In the genomic region with DNA sequence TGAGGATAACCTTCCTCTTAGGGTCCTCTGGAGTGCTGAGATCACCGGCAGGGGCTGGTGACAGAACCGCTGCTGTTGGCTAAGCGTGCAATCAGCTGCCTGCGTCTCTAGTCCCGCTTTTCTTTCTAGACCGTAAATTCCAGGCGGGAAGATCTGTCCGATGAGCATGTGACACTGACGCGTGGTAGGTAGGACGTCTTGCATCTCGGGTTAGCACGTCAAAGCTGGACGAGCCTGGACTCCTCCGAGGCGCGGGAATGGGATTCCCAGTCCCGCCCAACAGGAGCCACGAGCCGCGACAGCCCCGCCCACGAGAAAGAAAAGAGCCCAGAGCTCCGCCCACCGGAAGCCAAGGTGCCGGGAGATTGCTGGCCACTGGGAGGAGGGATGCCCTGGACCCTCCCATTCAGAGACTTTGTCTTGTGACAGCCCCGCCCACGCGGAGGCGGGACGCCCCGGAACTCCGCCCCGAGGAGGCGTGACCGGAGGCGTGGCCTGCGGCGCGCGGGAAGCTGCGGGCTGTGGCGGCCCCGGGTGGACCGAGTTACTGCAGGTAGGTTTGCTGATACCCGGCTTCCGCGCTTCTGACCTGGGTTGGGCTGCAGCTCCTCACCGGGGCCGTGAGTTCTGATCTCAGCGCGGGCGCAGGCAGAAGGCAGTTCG, we compare ENCODE assay signal across 8 mouse cellular contexts. TPM values are rescaled to one million over a fixed set of nuclear protein-coding genes. Genes with fewer than 3 reads are reported as not detected.
DNase-seq lines count a peak whose midpoint lies in the region; ATAC-seq lines count a peak whose summit lies in the region.

Chaf1b (plus strand) TSS at position 479 of the 663 bp plus-strand sequence.

- H3K27me3 ChIP-seq in heart, embryonic 14.5 days (ENCODE audit: control insufficient read depth, insufficient read depth, low read length), result no peaks in the 10 kb centered on the region
- no peaks in the 10 kb centered on the region for H3K27me3 ChIP-seq in liver, embryonic 13.5 days
- H3K27me3 ChIP-seq in stomach, embryonic 16.5 days (ENCODE audit: control insufficient read depth, insufficient read depth, low read length), result no peaks in the 10 kb centered on the region

- under 1% methylated on average over 53 of the region's 54 CpGs for whole genome bisulfite sequencing in heart, embryonic 14.5 days
- WGBS in liver, embryonic 13.5 days (ENCODE audit: insufficient replicate concordance), result under 1% methylated on average over 54 of the region's 54 CpGs
- WGBS in stomach, embryonic 16.5 days, result under 1% methylated on average over 54 of the region's 54 CpGs

- peaks cover 19% of the 10 kb centered on the region for H3K36me3 ChIP-seq in heart, embryonic 14.5 days (ENCODE audit: control insufficient read depth, insufficient read depth, low read length)
- H3K36me3 ChIP-seq in liver, embryonic 13.5 days, result peaks cover 30% of the 10 kb centered on the region
- H3K36me3 ChIP-seq in stomach, embryonic 16.5 days (ENCODE audit: control insufficient read depth, insufficient read depth, low read length), result no peaks in the 10 kb centered on the region

- peaks cover 0 to 7% of the 10 kb centered on the region in 2 experiments; a peak in 3 of 4 replicates for H3K4me1 ChIP-seq in heart, embryonic 14.5 days (ENCODE audit: control insufficient read depth in 2 of 2, insufficient read depth in 2 of 2, low read length in 2 of 2)
- H3K4me1 ChIP-seq in liver, embryonic 13.5 days (replicated peaks), result peaks cover 32% of the 10 kb centered on the region
- H3K4me1 ChIP-seq in stomach, embryonic 16.5 days (ENCODE audit: control insufficient read depth, insufficient read depth, low read length), result 0 out of 2 replicates have a peak, but pooled peaks cover 3% of the 10 kb centered on the region

- peak; percentile 94 for DNase-seq in c-Kit-negative CD71-positive TER-119-positive erythroid progenitor cells, embryonic 14.5 days (ENCODE audit: low read depth, low spot score)
- peak; percentile 83 for DNase-seq in fibroblast of lung, adult 2 months (ENCODE audit: low read depth)
- peak; percentile 98 for DNase-seq in kidney, postnatal 14 days
- DNase-seq in liver, embryonic 13.5 days, result peak; percentile 98
- DNase-seq in neural tube, embryonic 10.5 days (ENCODE audit: extremely low spot score, low spot score), result peak; percentile 100

- peak within 1 kb of the TSS; percentile 93 for H3K4me2 ChIP-seq in heart, embryonic 14.5 days (ENCODE audit: low read length)
- peak within 1 kb of the TSS; percentile 94 for H3K4me2 ChIP-seq in liver, embryonic 13.5 days
- H3K4me2 ChIP-seq in stomach, embryonic 16.5 days (ENCODE audit: low read depth, low read length), result peak within 1 kb of the TSS; percentile 87

- peak within 1 kb of the TSS; percentile 82 for H3K9ac ChIP-seq in heart, embryonic 14.5 days (ENCODE audit: low read length)
- peak within 1 kb of the TSS; percentile 88 for H3K9ac ChIP-seq in liver, embryonic 13.5 days
- H3K9ac ChIP-seq in stomach, embryonic 16.5 days (ENCODE audit: low read length), result peak within 1 kb of the TSS; percentile 75

- H3K9me3 ChIP-seq in heart, embryonic 14.5 days (ENCODE audit: control insufficient read depth, low read length), result no peaks in the 10 kb centered on the region
- no peaks in the 10 kb centered on the region for H3K9me3 ChIP-seq in liver, embryonic 13.5 days (replicated peaks)
- no peaks in the 10 kb centered on the region for H3K9me3 ChIP-seq in stomach, embryonic 16.5 days (replicated peaks; ENCODE audit: control insufficient read depth, low read length)

- H3K27ac ChIP-seq in heart, embryonic 14.5 days (replicated peaks in 1 of 2; ENCODE audit: control insufficient read depth in 1 of 2, insufficient read depth in 1 of 2, low read depth in 2 of 2, low read length in 2 of 2), result no peak within 1 kb of the TSS
- H3K27ac ChIP-seq in liver, embryonic 13.5 days, result peak within 1 kb of the TSS; percentile 71
- H3K27ac ChIP-seq in stomach, embryonic 16.5 days (ENCODE audit: low read length), result no peak within 1 kb of the TSS

- peak within 1 kb of the TSS; percentile 82 to 90 for H3K4me3 ChIP-seq in heart, embryonic 14.5 days (ENCODE audit: control insufficient read depth in 1 of 2, insufficient read depth in 1 of 2, low read depth in 1 of 2, low read length in 2 of 2)
- H3K4me3 ChIP-seq in liver, embryonic 13.5 days (replicated peaks), result peak within 1 kb of the TSS; percentile 91
- peak within 1 kb of the TSS; percentile 62 for H3K4me3 ChIP-seq in stomach, embryonic 16.5 days (replicated peaks; ENCODE audit: low read length)

- peak; percentile 96 for ATAC-seq in CD4-positive, CD25-positive, alpha-beta regulatory T cell, adult 4 months
- peak; percentile 94 for ATAC-seq in heart, embryonic 14.5 days (ENCODE audit: insufficient number of reproducible peaks, insufficient read depth, low FRiP score, low read depth)
- ATAC-seq in liver, embryonic 13.5 days (ENCODE audit: low read depth), result peak; percentile 90
- ATAC-seq in stomach, embryonic 16.5 days (ENCODE audit: insufficient read depth, low FRiP score), result peak; percentile 97

RNA-seq across cellular contexts. Expression of gene Chaf1b, which starts in this region (rescaled TPM):
- 10 to 100 TPM; 15.2 to 25.6 TPM for polyA plus RNA-seq in CD4-positive, CD25-positive, alpha-beta regulatory T cell, adult 4 months (2017; shearing (Covaris generic))
- polyA plus RNA-seq in heart, embryonic 14.5 days (2014; fragmentation: Nextera tagmentation; extraction: Ambion mirVana), result 39.0 and 41.1 TPM in 2 replicates
- polyA plus RNA-seq in liver, embryonic 13.5 days (2015; fragmentation: Nextera tagmentation; extraction: Ambion mirVana), result 58.1 and 65.6 TPM in 2 replicates
- 42.9 and 45.8 TPM in 2 replicates for polyA plus RNA-seq in stomach, embryonic 16.5 days (2015; fragmentation: Nextera tagmentation; extraction: Ambion mirVana)
